Mouse (Mus musculus): Measurements from ENCODE around the gene Slc7a11. TPM values are rescaled to one million over a fixed set of nuclear protein-coding genes. Genes with fewer than 3 reads are reported as not detected.

The Slc7a11 gene
- polyA plus RNA-seq, 2 experiments, result 2.6 to 5.8 TPM

DNA sequence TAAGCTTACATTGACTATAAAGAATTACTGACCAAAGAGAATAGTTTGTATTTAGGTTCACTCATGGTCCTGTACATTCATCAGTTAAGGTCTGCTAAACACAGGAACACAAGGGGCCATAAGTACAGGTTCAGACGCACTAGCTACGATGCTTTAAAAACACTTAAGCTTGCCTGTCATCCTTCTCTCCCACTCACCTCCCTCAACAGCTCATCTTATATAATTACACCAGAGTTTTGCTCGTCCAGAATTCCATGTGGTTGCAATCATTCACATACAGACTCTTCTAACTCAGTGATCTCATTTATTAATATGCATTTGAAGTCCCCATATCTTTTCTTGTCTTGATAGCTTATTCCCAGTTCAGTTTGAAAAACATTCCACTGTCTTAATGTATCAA is 458.6 kb downstream of the Slc7a11 start:
- Histone ChIP-seq H3K9me3 (ENCODE audit: control insufficient read depth, low read length) (no peaks in the 10 kb centered on the region), H3K36me3 (ENCODE audit: control insufficient read depth, insufficient read depth, low read length) (no peaks in the 10 kb centered on the region), H3K9ac (ENCODE audit: low read depth, low read length, severe bottlenecking) (no peak overlapping the region), H3K27me3 (ENCODE audit: control insufficient read depth, insufficient read depth, low read length) (no peaks in the 10 kb centered on the region), H3K4me3 (replicated peaks; ENCODE audit: low read length) (no peak overlapping the region), H3K4me2 (replicated peaks; ENCODE audit: low read depth, low read length, severe bottlenecking) (no peak overlapping the region), H3K4me1 (ENCODE audit: control insufficient read depth, insufficient read depth, low read length) (no peaks in the 10 kb centered on the region), H3K27ac (replicated peaks; ENCODE audit: low read depth, low read length) (no peak overlapping the region)
- 45% methylated on average over 3 of the region's 3 CpGs for WGBS
- ATAC-seq (ENCODE audit: low FRiP score, low read depth) (no peak), DNase-seq (ENCODE audit: low spot score) (no peak)
- TF ChIP-seq POLR2A (IDR thresholded peaks at IDR 0.05; ENCODE audit: borderline replicate concordance, extremely low read depth, insufficient read depth, insufficient read length), result no peak

DNA sequence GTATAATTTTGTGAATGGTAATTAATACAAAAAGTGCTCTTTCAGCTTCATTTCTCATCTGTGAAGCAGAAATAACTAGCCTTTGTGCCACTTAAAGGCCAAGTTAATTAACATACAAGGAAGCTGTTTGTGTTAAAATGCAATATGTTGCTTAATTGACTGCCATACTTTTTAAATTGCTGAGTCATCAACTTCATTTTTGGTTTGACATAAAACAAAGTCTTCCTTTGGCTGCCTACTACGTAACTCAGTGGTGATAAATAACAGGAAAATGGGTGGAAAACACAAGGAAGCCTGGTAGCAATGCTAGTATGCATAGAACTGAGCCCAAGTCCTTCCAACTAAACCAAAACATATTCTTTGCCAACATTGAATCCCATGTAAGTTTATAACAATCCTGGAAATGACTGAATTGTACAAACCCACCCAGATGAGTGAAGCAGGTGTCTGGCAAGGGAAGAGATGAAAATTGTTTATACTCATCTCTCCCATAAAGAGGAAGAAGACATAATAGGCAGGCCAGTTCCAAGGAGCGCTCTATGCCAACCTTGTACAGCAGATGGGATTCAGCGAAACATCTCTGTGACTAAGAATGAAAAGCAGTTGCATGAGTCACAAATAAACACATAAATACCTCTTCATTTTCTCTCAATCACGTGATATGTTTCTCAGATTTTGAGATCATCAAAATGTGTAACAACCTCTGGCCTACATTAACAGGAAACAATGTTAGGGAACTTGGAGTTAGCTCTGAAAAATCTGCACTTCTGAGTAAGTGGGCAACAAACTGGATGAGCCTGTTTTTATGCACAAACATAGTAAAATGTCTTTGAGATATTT is 459.8 kb downstream of the Slc7a11 start:
- Histone ChIP-seq H3K9ac (ENCODE audit: low read depth, low read length, severe bottlenecking) (no peak overlapping the region), H3K4me1 (ENCODE audit: control insufficient read depth, insufficient read depth, low read length) (no peaks in the 10 kb centered on the region), H3K27ac (replicated peaks; ENCODE audit: low read depth, low read length) (no peak overlapping the region), H3K36me3 (ENCODE audit: control insufficient read depth, insufficient read depth, low read length) (no peaks in the 10 kb centered on the region), H3K4me2 (replicated peaks; ENCODE audit: low read depth, low read length, severe bottlenecking) (no peak overlapping the region), H3K9me3 (ENCODE audit: control insufficient read depth, low read length) (no peaks in the 10 kb centered on the region), H3K4me3 (replicated peaks; ENCODE audit: low read length) (no peak overlapping the region), H3K27me3 (ENCODE audit: control insufficient read depth, insufficient read depth, low read length) (no peaks in the 10 kb centered on the region)
- ATAC-seq (ENCODE audit: low FRiP score, low read depth) (no peak), DNase-seq (ENCODE audit: low spot score) (no peak)
- TF ChIP-seq POLR2A (IDR thresholded peaks at IDR 0.05; ENCODE audit: borderline replicate concordance, extremely low read depth, insufficient read depth, insufficient read length), result no peak
- 84% methylated on average over 4 of the region's 4 CpGs for WGBS

DNA sequence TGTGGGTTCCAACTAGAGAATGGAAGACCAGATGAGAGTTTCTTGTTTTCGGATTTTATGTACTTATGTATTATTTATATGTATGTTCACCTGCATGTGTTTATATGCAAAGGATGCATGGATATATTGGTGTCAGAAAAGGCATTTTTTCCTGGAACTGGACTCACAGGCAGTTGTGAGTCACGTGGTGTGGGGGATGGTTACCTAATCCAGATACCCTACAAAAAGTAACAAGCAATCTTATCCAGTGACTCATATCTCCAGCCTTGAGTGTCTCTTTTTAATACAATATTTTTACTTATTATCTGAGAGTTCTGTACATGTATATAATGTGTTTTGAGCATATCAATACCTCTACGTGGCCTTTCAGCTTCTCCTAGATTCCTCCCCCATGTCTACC is 469.4 kb downstream of the Slc7a11 start:
- no peaks in the 10 kb centered on the region for H3K27me3 ChIP-seq (ENCODE audit: control insufficient read depth, insufficient read depth, low read length)
- ATAC-seq (ENCODE audit: low FRiP score, low read depth), result no peak
- TF ChIP-seq POLR2A (IDR thresholded peaks at IDR 0.05; ENCODE audit: borderline replicate concordance, extremely low read depth, insufficient read depth, insufficient read length), result no peak
- H3K9ac ChIP-seq (ENCODE audit: low read depth, low read length, severe bottlenecking), result no peak overlapping the region
- no peak for DNase-seq (ENCODE audit: low spot score)
- no peak overlapping the region for H3K4me3 ChIP-seq (replicated peaks; ENCODE audit: low read length)
- no peak overlapping the region for H3K27ac ChIP-seq (replicated peaks; ENCODE audit: low read depth, low read length)
- H3K36me3 ChIP-seq (ENCODE audit: control insufficient read depth, insufficient read depth, low read length), result no peaks in the 10 kb centered on the region
- no peaks in the 10 kb centered on the region for H3K4me1 ChIP-seq (ENCODE audit: control insufficient read depth, insufficient read depth, low read length)
- no peak overlapping the region for H3K4me2 ChIP-seq (replicated peaks; ENCODE audit: low read depth, low read length, severe bottlenecking)
- WGBS, result 83% methylated on average over 3 of the region's 3 CpGs
- H3K9me3 ChIP-seq (ENCODE audit: control insufficient read depth, low read length), result no peaks in the 10 kb centered on the region

DNA sequence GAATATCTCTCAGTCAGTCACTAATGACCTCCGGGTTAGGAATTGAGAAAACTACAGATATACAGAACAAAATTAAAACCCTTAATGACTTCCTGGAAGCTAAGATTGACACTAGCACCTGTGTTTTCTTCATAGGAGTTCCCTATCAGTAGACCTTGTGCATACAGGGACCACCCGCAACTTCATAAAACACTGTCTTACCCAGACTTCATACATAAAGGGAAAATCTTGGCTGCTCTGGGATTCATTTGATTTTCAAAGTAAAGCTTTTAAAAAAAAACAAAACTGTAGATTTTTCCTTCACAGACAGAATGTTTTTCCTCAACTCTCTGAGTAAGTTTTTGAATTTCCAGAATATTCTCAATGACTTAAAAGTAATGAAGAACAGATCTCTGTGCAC is 477.8 kb downstream of the Slc7a11 start:
- no peak for ATAC-seq (ENCODE audit: low FRiP score, low read depth)
- 29% methylated on average over 2 of the region's 2 CpGs for WGBS
- DNase-seq (ENCODE audit: low spot score), result peak; percentile 46

DNA sequence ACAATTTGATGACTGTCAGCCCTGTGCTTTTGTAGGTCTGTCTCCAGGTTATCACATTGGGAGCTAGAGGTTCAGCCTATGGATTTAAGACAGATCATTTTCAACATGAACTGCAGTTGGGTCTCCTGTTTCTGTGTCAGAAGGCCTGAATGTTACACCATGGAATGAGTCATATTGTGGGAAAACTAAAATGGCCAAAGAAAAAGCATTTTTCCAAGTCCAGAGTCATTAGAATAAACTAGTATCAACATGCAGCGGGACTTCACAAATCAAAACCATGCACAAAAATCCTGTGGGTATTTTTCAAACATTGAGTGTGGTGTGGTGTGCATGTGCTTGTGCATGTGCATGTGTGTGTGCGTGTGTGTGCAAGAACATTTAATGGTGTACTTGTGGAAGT is 482.8 kb downstream of the Slc7a11 start:
- Histone ChIP-seq H3K9me3 (ENCODE audit: control insufficient read depth, low read length) (no peaks in the 10 kb centered on the region), H3K27me3 (ENCODE audit: control insufficient read depth, insufficient read depth, low read length) (no peaks in the 10 kb centered on the region), H3K36me3 (ENCODE audit: control insufficient read depth, insufficient read depth, low read length) (no peaks in the 10 kb centered on the region), H3K4me2 (replicated peaks; ENCODE audit: low read depth, low read length, severe bottlenecking) (no peak overlapping the region), H3K4me3 (replicated peaks; ENCODE audit: low read length) (no peak overlapping the region), H3K27ac (replicated peaks; ENCODE audit: low read depth, low read length) (no peak overlapping the region), H3K4me1 (ENCODE audit: control insufficient read depth, insufficient read depth, low read length) (peaks cover 7% of the 10 kb centered on the region), H3K9ac (ENCODE audit: low read depth, low read length, severe bottlenecking) (no peak overlapping the region)
- DNase-seq (ENCODE audit: low spot score), result no peak
- ATAC-seq (ENCODE audit: low FRiP score, low read depth), result no peak
- 80% methylated on average over 2 of the region's 2 CpGs for WGBS
- TF ChIP-seq POLR2A (IDR thresholded peaks at IDR 0.05; ENCODE audit: borderline replicate concordance, extremely low read depth, insufficient read depth, insufficient read length), result no peak

More for the DNA sequence above, 477.8 kb downstream of the Slc7a11 start:
- no peaks in the 10 kb centered on the region for H3K36me3 ChIP-seq (ENCODE audit: control insufficient read depth, insufficient read depth, low read length)
- H3K4me3 ChIP-seq (replicated peaks; ENCODE audit: low read length), result no peak overlapping the region
- no peaks in the 10 kb centered on the region for H3K9me3 ChIP-seq (ENCODE audit: control insufficient read depth, low read length)
- H3K4me1 ChIP-seq (ENCODE audit: control insufficient read depth, insufficient read depth, low read length), result peaks cover 7% of the 10 kb centered on the region
- no peak overlapping the region for H3K4me2 ChIP-seq (replicated peaks; ENCODE audit: low read depth, low read length, severe bottlenecking)
- no peak for TF ChIP-seq POLR2A (IDR thresholded peaks at IDR 0.05; ENCODE audit: borderline replicate concordance, extremely low read depth, insufficient read depth, insufficient read length)
- no peak overlapping the region for H3K9ac ChIP-seq (ENCODE audit: low read depth, low read length, severe bottlenecking)
- H3K27ac ChIP-seq (replicated peaks; ENCODE audit: low read depth, low read length), result peak overlapping the region; percentile 43; the same call in 1 of the 2 replicates
- H3K27me3 ChIP-seq (ENCODE audit: control insufficient read depth, insufficient read depth, low read length), result no peaks in the 10 kb centered on the region

All from limb, embryonic 14.5 days (tissue).